Mouse (Mus musculus): Measurements from ENCODE around the gene Rab3a. TPM values are rescaled to one million over a fixed set of nuclear protein-coding genes. Genes with fewer than 3 reads are reported as not detected.
A peak's percentile ranks its signal among the peaks of the same experiment; 100 is the strongest.

The Rab3a gene
- total RNA-seq, 2 experiments from 2014 or later, result 1.2 to 7.0 TPM

GRCm38 (mm10) chr8:70755661-70756475 is 1.4 kb downstream of the Rab3a start:
- no peak for ATAC-seq (replicated peaks; ENCODE audit: low FRiP score, low TSS enrichment, poor library complexity, severe bottlenecking)

DNA sequence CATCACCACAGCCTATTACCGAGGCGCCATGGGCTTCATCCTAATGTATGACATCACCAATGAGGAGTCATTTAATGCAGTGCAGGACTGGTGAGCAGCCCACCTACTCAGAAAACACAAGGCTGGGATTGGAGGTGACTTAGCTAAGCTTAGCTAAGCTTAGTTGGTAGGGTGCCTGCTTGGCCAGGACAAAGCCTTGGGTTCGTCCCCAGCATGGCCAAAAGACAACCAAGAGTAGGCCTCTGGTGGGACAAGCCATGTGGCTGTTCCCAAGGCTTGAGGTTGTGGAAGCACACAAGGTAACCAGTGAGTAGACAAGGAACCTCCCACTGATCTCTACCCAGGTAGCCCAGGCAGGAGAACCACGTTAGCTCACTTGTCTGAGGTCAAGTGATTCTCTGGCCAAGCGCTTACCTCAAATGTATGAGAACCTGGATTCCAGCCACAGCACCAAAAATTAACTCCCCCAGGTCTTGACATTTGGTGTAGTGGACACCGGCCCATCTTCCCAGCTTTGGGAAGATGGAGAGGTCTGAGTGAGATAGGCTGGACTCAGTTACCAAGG is 2.1 kb downstream of the Rab3a start:
- no peak for ATAC-seq (replicated peaks; ENCODE audit: low FRiP score, low TSS enrichment, poor library complexity, severe bottlenecking)

DNA sequence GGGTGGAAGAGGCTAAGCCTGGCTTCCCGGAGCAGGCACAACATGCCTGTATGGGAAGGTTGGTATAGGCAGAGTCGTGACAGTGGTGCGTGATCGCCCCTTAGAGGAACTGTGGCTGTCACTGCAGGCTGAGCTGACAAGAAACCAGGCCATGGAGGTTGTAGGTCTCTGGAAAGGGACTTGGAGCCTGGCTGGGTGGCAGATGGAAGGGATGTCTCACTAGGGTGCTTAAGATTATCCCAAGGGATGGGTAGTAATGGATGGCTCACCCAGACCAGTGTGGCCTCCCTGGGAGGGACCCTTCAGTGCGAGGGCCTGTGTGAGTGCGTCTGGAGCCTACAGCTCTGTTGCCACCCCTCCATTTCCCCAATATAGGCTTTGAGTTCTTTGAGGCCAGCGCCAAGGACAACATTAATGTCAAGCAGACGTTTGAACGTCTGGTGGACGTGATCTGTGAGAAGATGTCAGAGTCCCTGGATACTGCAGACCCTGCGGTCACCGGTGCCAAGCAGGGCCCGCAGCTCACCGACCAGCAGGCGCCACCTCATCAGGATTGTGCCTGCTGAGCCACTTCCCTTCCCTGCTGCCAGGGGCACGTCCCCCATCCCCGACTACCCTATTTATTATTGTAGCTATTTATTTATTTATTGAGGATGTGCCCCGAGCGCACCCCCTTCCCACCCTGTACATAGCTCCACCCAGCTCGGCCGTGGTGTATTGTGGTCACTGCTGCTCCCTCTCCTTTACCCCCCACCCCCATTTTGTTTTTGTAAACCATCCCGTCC is 3.2 kb downstream of the Rab3a start:
- ATAC-seq (replicated peaks; ENCODE audit: low FRiP score, low TSS enrichment, poor library complexity, severe bottlenecking), result no peak

GRCm38 (mm10) chr8:70758308-70758615 is 3.8 kb downstream of the Rab3a start:
- no peak for ATAC-seq (replicated peaks; ENCODE audit: low FRiP score, low TSS enrichment, poor library complexity, severe bottlenecking)

GRCm38 (mm10) chr8:70758616-70759561 is 4.4 kb downstream of the Rab3a start:
- ATAC-seq (replicated peaks; ENCODE audit: low FRiP score, low TSS enrichment, poor library complexity, severe bottlenecking), result no peak

- ATAC-seq (replicated peaks; ENCODE audit: low FRiP score, low TSS enrichment, poor library complexity, severe bottlenecking), result no peak
Observed at GRCm38 (mm10) chr8:70760350-70760749, 5.9 kb downstream of the Rab3a start.

DNA sequence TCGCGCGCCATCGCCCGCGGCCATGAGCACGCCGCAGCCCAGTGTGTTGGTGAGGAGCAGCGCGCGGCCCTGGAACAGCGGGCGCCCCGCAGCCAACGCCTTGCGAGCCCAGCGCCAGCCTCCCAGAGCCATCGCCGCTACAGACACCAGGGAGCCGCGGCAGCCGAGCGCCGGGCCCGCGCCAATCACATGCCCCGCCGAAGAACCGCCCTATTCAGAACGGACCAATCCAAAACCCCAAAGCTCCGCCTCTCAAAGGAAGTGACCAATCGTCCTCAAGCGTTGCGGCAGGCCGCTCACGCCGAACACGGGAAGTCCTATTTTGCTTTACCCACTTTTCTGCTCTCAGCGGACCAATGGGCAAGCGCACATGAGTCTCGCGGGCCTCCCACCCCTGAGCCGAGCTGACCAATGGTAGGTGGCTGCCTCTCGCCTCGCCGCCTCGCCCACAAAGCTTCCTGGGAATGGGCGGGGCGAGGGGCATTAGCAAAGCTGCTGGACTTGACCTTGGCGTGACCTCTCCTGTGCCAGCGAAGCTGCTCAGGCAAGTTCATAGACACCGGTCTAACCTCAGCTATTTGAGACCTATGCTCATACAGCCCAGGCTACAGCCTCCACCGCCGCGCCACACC is 6.4 kb downstream of the Rab3a start, which contains the start of gene Mpv17l2:
TSS of gene Mpv17l2 (minus strand) at position 172 of the 632 bp plus-strand sequence.
- ATAC-seq (replicated peaks; ENCODE audit: low FRiP score, low TSS enrichment, poor library complexity, severe bottlenecking), result peak; percentile 81

GRCm38 (mm10) chr8:70762118-70762517 is 7.6 kb downstream of the Rab3a start:
- no peak for ATAC-seq (replicated peaks; ENCODE audit: low FRiP score, low TSS enrichment, poor library complexity, severe bottlenecking)

GRCm38 (mm10) chr8:70763354-70763753 is 8.9 kb downstream of the Rab3a start:
- no peak for ATAC-seq (replicated peaks; ENCODE audit: low FRiP score, low TSS enrichment, poor library complexity, severe bottlenecking)

DNA sequence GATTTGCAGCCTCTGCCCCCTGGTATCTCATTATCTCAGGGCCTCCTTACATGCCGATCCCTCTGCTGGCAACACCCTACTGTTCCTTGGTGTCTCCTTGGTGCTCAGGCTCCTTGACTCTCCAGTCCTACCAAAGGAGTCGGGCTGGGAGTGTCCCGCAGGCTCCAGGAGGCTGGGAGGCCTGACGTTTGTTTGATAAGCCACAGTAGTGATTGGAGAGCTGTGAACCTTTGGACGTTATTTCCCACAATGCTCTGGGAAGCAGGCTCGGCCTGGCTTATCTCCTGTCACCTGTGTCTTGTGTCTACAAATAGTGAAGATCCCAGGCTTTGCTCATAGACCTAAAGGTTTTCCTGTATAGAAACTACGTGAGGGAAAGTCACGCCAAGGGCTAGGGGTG is 9.5 kb downstream of the Rab3a start:
- ATAC-seq (replicated peaks; ENCODE audit: low FRiP score, low TSS enrichment, poor library complexity, severe bottlenecking), result peak; percentile 44

DNA sequence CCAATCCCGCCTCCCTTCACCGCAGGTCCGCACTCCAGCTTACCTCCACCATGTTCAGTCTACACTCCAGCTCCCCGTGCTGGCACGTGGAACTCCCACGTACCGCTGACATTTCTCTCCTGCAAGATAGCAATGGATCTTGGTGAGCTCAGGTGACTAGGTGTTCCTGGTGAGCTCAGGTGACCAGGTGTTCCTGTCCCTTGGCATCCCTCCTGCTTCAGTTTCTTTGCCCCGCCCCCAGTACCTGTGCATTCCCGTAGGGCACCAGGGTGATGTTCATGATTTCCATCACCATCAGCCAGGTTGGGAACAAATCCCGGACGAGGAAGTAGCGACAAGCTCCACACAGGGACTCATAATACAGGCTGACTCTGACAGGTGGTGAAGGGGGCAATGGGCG is 10.2 kb downstream of the Rab3a start:
- ATAC-seq (replicated peaks; ENCODE audit: low FRiP score, low TSS enrichment, poor library complexity, severe bottlenecking), result no peak

- no peak for ATAC-seq (replicated peaks; ENCODE audit: low FRiP score, low TSS enrichment, poor library complexity, severe bottlenecking)
Observed at GRCm38 (mm10) chr8:70765329-70765728, 10.8 kb downstream of the Rab3a start.

- no peak for ATAC-seq (replicated peaks; ENCODE audit: low FRiP score, low TSS enrichment, poor library complexity, severe bottlenecking)
Observed at GRCm38 (mm10) chr8:70765838-70766570, 11.5 kb downstream of the Rab3a start.

GRCm38 (mm10) chr8:70766571-70767440 is 12.3 kb downstream of the Rab3a start:
- ATAC-seq (replicated peaks; ENCODE audit: low FRiP score, low TSS enrichment, poor library complexity, severe bottlenecking), result no peak

DNA sequence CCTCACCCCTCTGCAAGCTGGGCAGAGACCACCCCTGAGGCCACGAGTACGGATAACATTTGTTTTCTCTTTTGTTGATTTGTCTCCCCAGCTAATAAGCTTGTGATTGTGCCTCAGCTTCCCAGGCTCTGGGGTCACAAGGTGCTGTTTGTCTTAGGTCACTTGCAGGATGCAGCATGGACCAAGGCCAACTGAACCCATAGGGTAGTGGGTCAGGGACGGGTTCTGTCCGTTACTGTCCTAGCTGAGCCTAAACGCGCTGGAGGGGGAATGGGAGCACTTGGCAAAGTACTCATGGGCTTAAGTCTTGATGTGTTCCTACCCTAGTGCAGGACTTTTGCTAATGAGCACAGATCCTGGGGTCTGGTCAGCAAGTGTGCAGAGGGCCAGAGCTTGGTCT is 13.0 kb downstream of the Rab3a start:
- no peak for ATAC-seq (replicated peaks; ENCODE audit: low FRiP score, low TSS enrichment, poor library complexity, severe bottlenecking)

DNA sequence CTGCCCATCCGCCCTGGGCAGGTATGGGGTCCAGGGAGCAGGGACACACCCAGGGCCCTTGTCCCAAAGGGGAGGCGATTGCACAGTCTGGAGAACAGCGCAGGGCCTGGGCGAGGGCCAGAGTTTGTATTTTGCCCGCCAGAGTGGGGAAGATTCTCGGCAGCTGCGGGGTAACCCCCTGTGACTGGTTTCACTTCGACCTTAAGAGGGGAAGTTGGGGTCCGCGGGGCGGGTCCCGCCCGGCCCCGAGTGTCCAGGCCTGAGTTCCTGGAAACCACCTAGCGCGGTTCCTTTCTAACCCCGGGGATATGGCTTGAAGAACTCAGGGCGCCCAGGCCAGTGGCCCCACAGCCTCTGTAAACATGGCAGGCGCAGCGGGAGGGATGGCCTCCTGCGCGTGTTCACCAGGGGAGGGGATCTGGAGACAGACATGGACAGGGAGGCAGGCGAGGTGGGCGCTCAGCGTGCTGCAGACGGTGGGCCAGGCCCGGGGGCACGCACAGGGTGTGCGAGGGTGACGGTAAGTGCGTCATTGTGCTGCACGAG is 13.8 kb downstream of the Rab3a start:
- no peak for ATAC-seq (replicated peaks; ENCODE audit: low FRiP score, low TSS enrichment, poor library complexity, severe bottlenecking)

- no peak for ATAC-seq (replicated peaks; ENCODE audit: low FRiP score, low TSS enrichment, poor library complexity, severe bottlenecking)
Observed at GRCm38 (mm10) chr8:70768956-70769355, 14.5 kb downstream of the Rab3a start.
